Mouse (Mus musculus): Measurements from ENCODE around the gene Fbxo11.
"Not testable (repeated sequence)": the region's sequence is repeated elsewhere in the genome, so short reads cannot be mapped to it uniquely, and the experiment has no call there.

Fbxo11 gene

GRCm38 (mm10) chr17:87963081-87964075, 101.7 kb downstream of the Fbxo11 start:
- in situ Hi-C loops (cut with MboI) = no loop called here

DNA sequence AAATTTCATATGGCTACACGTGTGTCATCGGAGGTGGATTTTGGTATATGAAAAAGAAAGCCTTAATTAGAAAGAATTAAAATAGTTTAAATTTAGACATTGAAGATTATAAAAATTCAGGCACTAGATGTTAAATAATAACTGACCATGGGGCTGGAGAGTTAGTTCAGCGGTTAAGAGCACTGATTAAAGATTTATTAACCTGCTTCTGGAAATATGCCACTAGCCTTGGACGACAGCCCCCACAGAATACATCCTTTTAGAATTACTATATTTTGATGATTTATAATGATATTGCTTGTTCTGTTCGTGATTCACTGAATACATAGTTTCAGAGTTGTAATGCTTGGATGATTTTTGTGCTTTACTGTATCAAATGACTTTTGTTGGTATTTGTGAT, 105.2 kb downstream of the Fbxo11 start:
- in situ Hi-C loops (cut with MboI) = not testable (repeated sequence)

DNA sequence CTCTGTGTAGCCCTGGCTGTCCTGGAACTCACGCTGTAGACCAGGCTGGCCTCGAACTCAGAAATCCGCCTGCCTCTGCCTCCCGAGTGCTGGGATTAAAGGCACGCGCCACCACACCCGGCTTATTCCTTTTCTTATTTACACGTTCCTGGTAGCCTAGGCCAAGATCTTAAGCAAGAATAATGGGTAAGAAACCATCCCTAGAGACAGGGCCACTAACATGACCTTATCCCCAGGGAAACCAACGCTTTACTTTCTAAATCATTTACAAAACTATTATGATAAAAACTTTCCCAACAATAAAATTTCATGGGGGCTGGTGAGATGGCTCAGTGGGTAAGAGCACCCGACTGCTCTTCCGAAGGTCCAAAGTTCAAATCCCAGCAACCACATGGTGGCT, 105.7 kb downstream of the Fbxo11 start:
- in situ Hi-C loops (cut with MboI) = not testable (repeated sequence)

DNA sequence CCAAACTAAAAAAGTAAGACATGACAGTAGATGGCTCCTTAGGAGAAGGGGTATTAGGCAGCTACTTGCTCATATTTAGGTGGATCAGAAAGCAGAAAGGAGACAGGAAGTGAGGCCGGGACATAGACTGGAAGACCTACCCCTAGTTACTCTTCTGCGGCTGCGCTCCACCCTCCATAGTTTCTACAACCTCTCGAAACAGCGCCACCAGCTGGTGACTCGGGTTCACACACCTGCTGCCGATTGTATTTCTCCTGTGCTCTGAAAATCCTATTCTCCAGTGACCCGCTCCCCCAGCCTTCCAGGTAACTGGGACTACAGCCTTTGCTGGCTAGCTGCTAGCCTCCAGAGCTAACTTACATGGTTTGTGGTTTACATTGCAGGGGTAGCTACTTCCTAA, 106.8 kb downstream of the Fbxo11 start:
- in situ Hi-C loops (cut with MboI) = no loop called here

- in situ Hi-C loops (cut with MboI) = no loop called here
These were observed 107.8 kb downstream of the Fbxo11 start for GRCm38 (mm10) chr17:87957096-87957840.

- in situ Hi-C loops (cut with MboI) = not testable (repeated sequence)
These were observed 110.4 kb downstream of the Fbxo11 start for GRCm38 (mm10) chr17:87954618-87955124.

GRCm38 (mm10) chr17:87948965-87949584, 116.0 kb downstream of the Fbxo11 start:
- in situ Hi-C loops (cut with MboI) = no loop called here

Measured in mature B cell (primary cell).